Mouse (Mus musculus): ENCODE results near the gene Dntt. TPM values are rescaled to one million over a fixed set of nuclear protein-coding genes. Genes with fewer than 3 reads are reported as not detected.

The Dntt gene
- polyA plus RNA-seq, 1 experiment from 2014 or later = not detected

GRCm38 (mm10) chr19:41071500-41071899, 42.4 kb downstream of the Dntt start:
- Histone ChIP-seq H3K27ac (replicated peaks in 1 of 2; ENCODE audit: control insufficient read depth in 1 of 2, insufficient read depth in 1 of 2, low read depth in 2 of 2, low read length in 2 of 2) (no peak overlapping the region), H3K9ac (ENCODE audit: low read length) (no peak overlapping the region)

GRCm38 (mm10) chr19:41073746-41074455, 44.8 kb downstream of the Dntt start:
- Histone ChIP-seq H3K4me2 (ENCODE audit: low read length) (no peak overlapping the region), H3K9me3 (ENCODE audit: control insufficient read depth, low read length) (no peaks in the 10 kb centered on the region), H3K27ac (replicated peaks in 1 of 2; ENCODE audit: control insufficient read depth in 1 of 2, insufficient read depth in 1 of 2, low read depth in 2 of 2, low read length in 2 of 2) (no peak overlapping the region), H3K36me3 (ENCODE audit: control insufficient read depth, insufficient read depth, low read length) (no peaks in the 10 kb centered on the region), H3K4me3 (ENCODE audit: control insufficient read depth in 1 of 2, insufficient read depth in 1 of 2, low read depth in 1 of 2, low read length in 2 of 2) (no peak overlapping the region), H3K4me1 (ENCODE audit: control insufficient read depth in 2 of 2, insufficient read depth in 2 of 2, low read length in 2 of 2) (no peaks in the 10 kb centered on the region), H3K27me3 (ENCODE audit: control insufficient read depth, insufficient read depth, low read length) (0 out of 2 replicates have a peak, but pooled peaks cover 3% of the 10 kb centered on the region), H3K9ac (ENCODE audit: low read length) (no peak overlapping the region)
- no peak for ATAC-seq (ENCODE audit: insufficient number of reproducible peaks, insufficient read depth, low FRiP score, low read depth)
- whole genome bisulfite sequencing = 82% methylated on average over 14 of the region's 14 CpGs

More at GRCm38 (mm10) chr19:41071500-41071899, 42.4 kb downstream of the Dntt start:
- Histone ChIP-seq H3K4me3 (ENCODE audit: control insufficient read depth in 1 of 2, insufficient read depth in 1 of 2, low read depth in 1 of 2, low read length in 2 of 2) (no peak overlapping the region), H3K27me3 (ENCODE audit: control insufficient read depth, insufficient read depth, low read length) (0 out of 2 replicates have a peak, but pooled peaks cover 3% of the 10 kb centered on the region), H3K9me3 (ENCODE audit: control insufficient read depth, low read length) (no peaks in the 10 kb centered on the region), H3K36me3 (ENCODE audit: control insufficient read depth, insufficient read depth, low read length) (no peaks in the 10 kb centered on the region), H3K4me1 (ENCODE audit: control insufficient read depth in 2 of 2, insufficient read depth in 2 of 2, low read length in 2 of 2) (no peaks in the 10 kb centered on the region), H3K4me2 (ENCODE audit: low read length) (no peak overlapping the region)
- WGBS = 7% methylated on average over 8 of the region's 8 CpGs
- no peak for ATAC-seq (ENCODE audit: insufficient number of reproducible peaks, insufficient read depth, low FRiP score, low read depth)

DNA sequence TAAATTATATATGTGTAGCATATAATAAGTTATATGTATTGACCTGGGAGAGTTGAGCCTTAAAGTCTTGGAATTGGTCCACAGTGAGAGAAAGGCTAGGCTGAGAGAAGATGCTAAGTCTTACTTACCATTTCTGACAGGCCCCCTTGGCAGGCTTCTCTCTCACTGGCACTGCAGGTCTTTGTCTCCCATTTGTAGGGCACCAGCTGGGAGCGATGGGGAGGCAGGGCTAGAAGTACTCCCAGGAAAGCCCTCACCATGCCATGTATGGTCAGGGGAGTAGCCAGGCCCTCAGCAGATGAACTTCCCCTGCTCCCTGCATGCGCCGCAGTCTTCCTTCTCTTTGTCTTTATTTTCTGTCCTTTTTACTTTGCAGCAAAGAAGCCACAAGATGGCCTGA, 47.8 kb downstream of the Dntt start, which contains the start of gene Opalin:
Gene Opalin (minus strand): TSS at position 208 of the 400 bp plus-strand sequence.
- whole genome bisulfite sequencing = 82% methylated on average over 3 of the region's 3 CpGs
- no peak for ATAC-seq (ENCODE audit: insufficient number of reproducible peaks, insufficient read depth, low FRiP score, low read depth)

GRCm38 (mm10) chr19:41081589-41081988, 52.5 kb downstream of the Dntt start:
- Histone ChIP-seq H3K27ac (replicated peaks in 1 of 2; ENCODE audit: control insufficient read depth in 1 of 2, insufficient read depth in 1 of 2, low read depth in 2 of 2, low read length in 2 of 2) (peak overlapping the region; percentile 68 to 72), H3K4me3 (ENCODE audit: control insufficient read depth in 1 of 2, insufficient read depth in 1 of 2, low read depth in 1 of 2, low read length in 2 of 2) (no peak overlapping the region), H3K9ac (ENCODE audit: low read length) (no peak overlapping the region), H3K4me2 (ENCODE audit: low read length) (no peak overlapping the region; the same call in 1 of the 2 replicates), H3K4me1 (ENCODE audit: control insufficient read depth in 2 of 2, insufficient read depth in 2 of 2, low read length in 2 of 2) (peaks cover 8 to 15% of the 10 kb centered on the region in 2 experiments), H3K27me3 (ENCODE audit: control insufficient read depth, insufficient read depth, low read length) (no peaks in the 10 kb centered on the region), H3K9me3 (ENCODE audit: control insufficient read depth, low read length) (no peaks in the 10 kb centered on the region), H3K36me3 (ENCODE audit: control insufficient read depth, insufficient read depth, low read length) (no peaks in the 10 kb centered on the region)
- peak; percentile 67; the same call in 1 of the 2 replicates for ATAC-seq (ENCODE audit: insufficient number of reproducible peaks, insufficient read depth, low FRiP score, low read depth)
- WGBS = 18% methylated on average over 3 of the region's 3 CpGs

More for the DNA sequence above, 47.8 kb downstream of the Dntt start, which contains the start of gene Opalin:
- H3K27ac ChIP-seq (replicated peaks in 1 of 2; ENCODE audit: control insufficient read depth in 1 of 2, insufficient read depth in 1 of 2, low read depth in 2 of 2, low read length in 2 of 2) = no peak within 1 kb of the TSS
- H3K9ac ChIP-seq (ENCODE audit: low read length) = no peak within 1 kb of the TSS
- peaks cover 5 to 10% of the 10 kb centered on the region in 2 experiments for H3K4me1 ChIP-seq (ENCODE audit: control insufficient read depth in 2 of 2, insufficient read depth in 2 of 2, low read length in 2 of 2)
- no peak within 1 kb of the TSS for H3K4me2 ChIP-seq (ENCODE audit: low read length)
- H3K27me3 ChIP-seq (ENCODE audit: control insufficient read depth, insufficient read depth, low read length) = no peaks in the 10 kb centered on the region
- no peaks in the 10 kb centered on the region for H3K9me3 ChIP-seq (ENCODE audit: control insufficient read depth, low read length)
- H3K36me3 ChIP-seq (ENCODE audit: control insufficient read depth, insufficient read depth, low read length) = no peaks in the 10 kb centered on the region
- no peak within 1 kb of the TSS for H3K4me3 ChIP-seq (ENCODE audit: control insufficient read depth in 1 of 2, insufficient read depth in 1 of 2, low read depth in 1 of 2, low read length in 2 of 2)

DNA sequence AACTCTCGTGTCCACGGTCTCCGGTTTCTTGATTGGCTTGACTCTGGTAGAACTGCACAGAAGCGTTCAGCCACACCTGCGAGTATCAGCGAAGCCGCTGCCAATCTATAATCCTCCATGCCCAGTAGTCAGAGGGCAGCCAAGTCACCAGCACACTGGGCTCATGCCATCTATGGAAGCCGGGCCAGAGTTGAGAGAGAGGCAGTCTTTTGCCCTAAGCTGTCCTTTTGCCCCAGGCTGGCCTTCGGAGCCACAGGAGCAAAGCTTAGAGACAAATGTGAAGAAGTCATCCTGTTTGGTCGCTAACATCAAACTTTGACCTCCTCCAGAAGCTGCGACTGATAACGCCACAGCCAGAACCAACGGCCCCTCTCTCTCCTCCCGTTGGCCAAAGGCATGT, 54.6 kb downstream of the Dntt start:
- H3K27ac ChIP-seq (replicated peaks in 1 of 2; ENCODE audit: control insufficient read depth in 1 of 2, insufficient read depth in 1 of 2, low read depth in 2 of 2, low read length in 2 of 2) = no peak overlapping the region
- 84% methylated on average over 14 of the region's 14 CpGs for WGBS
- no peak overlapping the region for H3K4me3 ChIP-seq (ENCODE audit: control insufficient read depth in 1 of 2, insufficient read depth in 1 of 2, low read depth in 1 of 2, low read length in 2 of 2)
- H3K9ac ChIP-seq (ENCODE audit: low read length) = no peak overlapping the region
- H3K4me1 ChIP-seq (ENCODE audit: control insufficient read depth in 2 of 2, insufficient read depth in 2 of 2, low read length in 2 of 2) = peaks cover 10 to 15% of the 10 kb centered on the region in 2 experiments
- H3K36me3 ChIP-seq (ENCODE audit: control insufficient read depth, insufficient read depth, low read length) = no peaks in the 10 kb centered on the region
- no peak for ATAC-seq (ENCODE audit: insufficient number of reproducible peaks, insufficient read depth, low FRiP score, low read depth)
- H3K9me3 ChIP-seq (ENCODE audit: control insufficient read depth, low read length) = no peaks in the 10 kb centered on the region
- peaks cover 16% of the 10 kb centered on the region for H3K27me3 ChIP-seq (ENCODE audit: control insufficient read depth, insufficient read depth, low read length)
- H3K4me2 ChIP-seq (ENCODE audit: low read length) = no peak overlapping the region

DNA sequence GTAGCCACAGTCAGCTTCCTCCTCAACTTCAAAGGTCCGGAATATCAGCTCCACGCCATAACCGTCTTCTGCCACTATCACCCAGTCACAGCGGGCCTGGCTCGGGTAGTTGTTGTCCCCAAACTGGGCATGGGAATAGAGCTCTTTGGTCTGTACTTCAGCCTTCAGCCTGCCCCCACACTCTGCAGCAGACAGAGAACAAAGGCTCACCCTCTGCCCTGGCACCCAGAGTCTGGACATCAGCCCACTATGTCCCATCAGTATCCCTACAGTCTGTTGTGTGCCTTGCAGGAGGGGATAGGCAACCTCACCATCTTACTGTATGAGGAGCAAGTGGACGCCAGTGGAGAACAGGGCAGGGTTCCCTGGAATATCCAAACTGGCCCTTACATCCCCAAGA, 57.2 kb downstream of the Dntt start:
- Histone ChIP-seq H3K4me1 (ENCODE audit: control insufficient read depth in 2 of 2, insufficient read depth in 2 of 2, low read length in 2 of 2) (peaks cover 7 to 11% of the 10 kb centered on the region in 2 experiments), H3K36me3 (ENCODE audit: control insufficient read depth, insufficient read depth, low read length) (no peaks in the 10 kb centered on the region), H3K9me3 (ENCODE audit: control insufficient read depth, low read length) (no peaks in the 10 kb centered on the region), H3K9ac (ENCODE audit: low read length) (no peak overlapping the region), H3K4me3 (ENCODE audit: control insufficient read depth in 1 of 2, insufficient read depth in 1 of 2, low read depth in 1 of 2, low read length in 2 of 2) (no peak overlapping the region), H3K27ac (replicated peaks in 1 of 2; ENCODE audit: control insufficient read depth in 1 of 2, insufficient read depth in 1 of 2, low read depth in 2 of 2, low read length in 2 of 2) (no peak overlapping the region), H3K4me2 (ENCODE audit: low read length) (no peak overlapping the region), H3K27me3 (ENCODE audit: control insufficient read depth, insufficient read depth, low read length) (peaks cover 21% of the 10 kb centered on the region)
- ATAC-seq (ENCODE audit: insufficient number of reproducible peaks, insufficient read depth, low FRiP score, low read depth) = no peak
- 85% methylated on average over 6 of the region's 6 CpGs for WGBS

GRCm38 (mm10) chr19:41086700-41087099, 57.6 kb downstream of the Dntt start:
- Histone ChIP-seq H3K9me3 (ENCODE audit: control insufficient read depth, low read length) (no peaks in the 10 kb centered on the region), H3K4me3 (ENCODE audit: control insufficient read depth in 1 of 2, insufficient read depth in 1 of 2, low read depth in 1 of 2, low read length in 2 of 2) (no peak overlapping the region), H3K4me1 (ENCODE audit: control insufficient read depth in 2 of 2, insufficient read depth in 2 of 2, low read length in 2 of 2) (peaks cover 6 to 7% of the 10 kb centered on the region in 2 experiments), H3K4me2 (ENCODE audit: low read length) (no peak overlapping the region), H3K27ac (replicated peaks in 1 of 2; ENCODE audit: control insufficient read depth in 1 of 2, insufficient read depth in 1 of 2, low read depth in 2 of 2, low read length in 2 of 2) (no peak overlapping the region), H3K9ac (ENCODE audit: low read length) (no peak overlapping the region), H3K27me3 (ENCODE audit: control insufficient read depth, insufficient read depth, low read length) (peaks cover 21% of the 10 kb centered on the region), H3K36me3 (ENCODE audit: control insufficient read depth, insufficient read depth, low read length) (no peaks in the 10 kb centered on the region)
- WGBS = 3% methylated on average over 2 of the region's 2 CpGs
- peak; percentile 47; the same call in 1 of the 2 replicates for ATAC-seq (ENCODE audit: insufficient number of reproducible peaks, insufficient read depth, low FRiP score, low read depth)

All from heart, embryonic 14.5 days (tissue).